Mouse (Mus musculus) lung, embryonic 14.5 days (tissue): ENCODE measurements around the gene Vmn1r3. TPM values are rescaled to one million over a fixed set of nuclear protein-coding genes. Genes with fewer than 3 reads are reported as not detected.
"Not testable (repeated sequence)": the region's sequence is repeated elsewhere in the genome, so short reads cannot be mapped to it uniquely, and the experiment has no call there.

Experiments used
- ATAC-seq: fragments of 200-750 bp; cut with Nextera tagmentation; 2 replicates; pipeline ENCODE4 v1.8.0; 2017; ENCODE audit warnings: mild to moderate bottlenecking, moderate TSS enrichment, moderate library complexity; ENCODE audit not compliant: insufficient read depth
- DNase-seq: peaks from one replicate; pipeline ENCODE4 v3.0.0-alpha.2; 2015
- H3K27ac ChIP-seq: fragments of 300-500 bp; sonication (generic); 2 replicates; pipeline ENCODE4 v1.5.1; 2014; ENCODE audit warnings: low read depth, mild to moderate bottlenecking, moderate library complexity
- H3K27me3 ChIP-seq: fragments of 300-500 bp; sonication (generic); 2 replicates; pipeline ENCODE4 v1.6.1; 2014; ENCODE audit warnings: low read length, control low read depth; ENCODE audit not compliant: insufficient read depth
- H3K36me3 ChIP-seq: fragments of 300-500 bp; sonication (generic); 2 replicates; pipeline ENCODE4 v1.6.1; 2014; ENCODE audit warnings: control low read depth; ENCODE audit not compliant: insufficient read depth
- H3K4me1 ChIP-seq: fragments of 300-500 bp; sonication (generic); 2 replicates; pipeline ENCODE4 v1.6.1; 2014; ENCODE audit warnings: antibody characterized with exemption, control low read depth; ENCODE audit not compliant: insufficient read depth
- H3K4me2 ChIP-seq: fragments of 300-500 bp; sonication (generic); 2 replicates; pipeline ENCODE4 v1.6.1; 2014; ENCODE audit warnings: mild to moderate bottlenecking
- H3K4me3 ChIP-seq: fragments of 300-500 bp; sonication (generic); 2 replicates; pipeline ENCODE4 v1.5.1; 2014; ENCODE audit warnings: low read depth, low read length
- H3K9ac ChIP-seq: fragments of 300-500 bp; sonication (generic); 2 replicates; pipeline ENCODE4 v1.6.1; 2014
- H3K9me3 ChIP-seq: fragments of 300-500 bp; sonication (generic); 2 replicates; pipeline ENCODE4 v1.6.1; 2016; ENCODE audit warnings: low read depth, low read length, control low read depth
- WGBS: fragments of 180-500 bp; shearing (Covaris S2); extraction: QIAGEN DNeasy Blood & Tissue Kit; methylation state at CpG from one replicate; pipeline ENCODE4 v1.1.7; 2014; 5-methylcytosine and 5-hydroxymethylcytosine counted together
- polyA plus RNA-seq: library from polyadenylated mRNA; unstranded; fragments of >200 nt; fragmentation: Nextera tagmentation; extraction: Ambion mirVana; gene quantifications from 2 replicates; pipeline ENCODE4 v1.2.1, GENCODE M21; 2014

Gene Vmn1r3
- polyA plus RNA-seq, 1 experiment from 2014 or later = not detected

DNA sequence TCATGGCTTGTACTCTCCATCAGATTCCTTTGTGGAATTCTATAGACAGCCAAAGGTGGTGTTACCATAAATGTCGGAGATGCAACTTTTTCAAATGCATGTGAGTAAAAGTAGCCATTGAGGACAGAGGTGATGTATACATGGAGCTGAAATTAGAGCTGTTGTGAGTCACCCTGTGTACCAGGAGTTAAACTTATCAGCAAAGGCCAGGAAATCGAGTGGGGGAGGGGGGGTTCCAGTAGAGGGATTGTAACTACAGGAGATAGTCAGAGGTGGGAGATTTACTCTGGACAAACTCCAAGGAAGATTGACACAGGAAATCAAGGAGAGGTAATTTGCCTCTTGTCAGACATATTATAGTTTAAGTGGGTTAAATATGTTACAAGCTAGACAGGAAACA is 31.2 kb upstream of the Vmn1r3 start:
- WGBS = 57% methylated on average over 2 of the region's 2 CpGs
- H3K9ac ChIP-seq, H3K4me3 ChIP-seq, H3K27me3 ChIP-seq, DNase-seq, H3K36me3 ChIP-seq, H3K9me3 ChIP-seq, H3K4me1 ChIP-seq, ATAC-seq, H3K4me2 ChIP-seq, H3K27ac ChIP-seq: not testable (repeated sequence)

DNA sequence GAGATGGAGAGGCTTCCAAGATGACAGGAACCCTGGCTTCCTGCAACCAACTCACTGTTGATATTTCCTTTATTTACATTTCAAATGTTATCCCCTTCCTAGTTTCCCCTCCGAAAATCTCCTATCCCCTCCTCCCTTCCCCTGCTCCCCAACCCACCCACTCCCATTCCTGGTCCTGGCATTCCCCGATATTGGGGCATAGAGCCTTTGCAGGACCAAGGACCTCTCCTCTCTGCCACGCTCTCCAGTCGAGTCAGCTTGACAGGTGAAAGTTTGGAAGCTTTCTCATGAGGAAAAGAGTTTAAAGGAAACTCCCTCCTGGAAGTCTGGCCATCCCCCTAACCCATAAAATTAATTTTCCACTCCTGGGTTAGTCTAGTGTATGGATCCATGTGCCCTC is 28.2 kb upstream of the Vmn1r3 start:
- not testable (repeated sequence) for H3K4me3 ChIP-seq, ATAC-seq

DNA sequence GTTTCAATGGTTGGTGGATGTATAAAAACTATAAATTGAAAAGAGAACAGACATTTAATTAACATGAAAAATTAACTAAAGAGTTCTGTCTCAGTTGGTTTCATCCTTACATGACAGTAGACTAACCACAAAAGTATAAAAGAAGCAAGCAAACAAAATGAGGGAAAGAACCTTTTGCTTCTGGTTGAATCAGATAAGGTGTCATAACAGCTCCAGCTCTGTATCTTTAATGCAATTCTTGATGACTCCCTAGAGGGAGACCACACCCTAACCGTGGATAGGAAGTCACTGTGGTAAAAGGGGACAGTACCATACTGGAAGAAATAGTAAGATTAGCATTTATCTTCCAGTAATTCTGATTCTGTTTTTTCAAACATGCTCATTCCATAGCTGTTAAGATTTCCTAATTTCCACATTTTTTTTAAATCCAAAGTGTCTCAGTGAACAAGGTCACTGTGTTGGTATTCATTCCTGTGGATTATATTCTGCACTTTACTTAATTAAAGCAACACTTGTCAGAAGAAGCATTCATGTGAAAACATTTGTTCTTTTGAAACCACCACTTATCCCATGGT is 24.6 kb upstream of the Vmn1r3 start:
- not testable (repeated sequence) for H3K27ac ChIP-seq, ATAC-seq, H3K4me1 ChIP-seq, H3K9ac ChIP-seq, H3K4me2 ChIP-seq, H3K36me3 ChIP-seq, DNase-seq, H3K4me3 ChIP-seq, H3K27me3 ChIP-seq, H3K9me3 ChIP-seq
- WGBS = 100% methylated on average over 1 of the region's 1 CpGs

More for the DNA sequence above, 28.2 kb upstream of the Vmn1r3 start:
- not testable (repeated sequence) for H3K4me2 ChIP-seq, H3K9me3 ChIP-seq, H3K4me1 ChIP-seq, H3K27ac ChIP-seq, H3K9ac ChIP-seq, H3K36me3 ChIP-seq, DNase-seq, H3K27me3 ChIP-seq
- 65% methylated on average over 4 of the region's 4 CpGs for WGBS

DNA sequence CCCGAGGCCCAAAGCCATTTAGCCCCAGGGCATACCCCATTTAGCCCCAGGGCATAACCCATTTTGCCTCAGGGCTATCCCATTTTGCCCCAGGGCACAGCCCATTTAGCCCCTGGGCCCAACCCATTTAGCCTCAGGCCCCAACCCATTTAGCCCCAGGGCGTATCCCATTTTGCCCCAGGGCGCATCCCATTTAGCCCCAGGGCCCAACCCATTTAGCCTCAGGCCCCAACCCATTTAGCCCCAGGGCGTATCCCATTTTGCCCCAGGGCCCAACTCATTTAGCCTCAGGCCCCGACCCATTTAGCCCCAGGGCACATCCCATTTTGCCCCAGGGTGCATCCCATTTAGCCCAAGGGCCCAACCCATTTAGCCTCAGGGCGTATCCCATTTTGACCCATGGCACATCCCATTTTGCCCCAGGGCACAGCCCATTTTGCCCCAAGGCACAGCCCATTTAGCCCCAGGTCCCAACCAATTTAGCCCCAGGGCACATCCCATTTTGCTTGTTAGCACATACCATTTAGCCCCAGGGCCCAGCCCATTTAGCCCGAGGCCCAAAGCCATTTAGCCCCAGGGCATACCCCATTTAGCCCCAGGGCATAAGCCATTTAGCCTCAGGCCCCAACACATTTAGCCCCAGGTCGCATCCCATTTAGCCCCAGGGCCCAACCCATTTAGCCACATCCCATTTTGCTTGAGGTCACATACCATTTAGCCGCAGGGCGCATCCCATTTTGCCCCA is 8.2 kb downstream of the Vmn1r3 start:
- not testable (repeated sequence) for DNase-seq, H3K9ac ChIP-seq, H3K4me2 ChIP-seq, H3K36me3 ChIP-seq, ATAC-seq, H3K27ac ChIP-seq, H3K4me3 ChIP-seq, H3K4me1 ChIP-seq, H3K27me3 ChIP-seq
- peaks cover 13% of the 10 kb centered on the region; the same call in 1 of the 2 replicates for H3K9me3 ChIP-seq
- WGBS = 87% methylated on average over 10 of the region's 10 CpGs

DNA sequence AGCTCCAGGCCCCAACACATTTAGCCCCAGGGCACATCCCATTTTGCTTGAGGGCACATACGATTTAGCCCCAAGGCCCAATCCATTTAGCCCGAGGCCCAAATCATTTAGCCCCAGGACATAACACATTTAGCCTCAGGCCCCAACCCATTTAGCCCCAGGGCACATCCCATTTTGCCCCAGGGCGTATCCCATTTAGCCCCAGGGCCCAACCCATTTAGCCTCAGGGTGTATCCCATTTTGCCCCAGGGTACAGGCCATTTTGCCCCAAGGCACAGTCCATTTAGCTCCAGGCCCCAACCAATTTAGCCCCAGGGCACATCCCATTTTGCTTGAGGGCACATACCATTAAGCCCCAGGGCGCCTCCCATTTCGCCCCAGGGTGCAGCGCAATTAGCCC is 9.0 kb downstream of the Vmn1r3 start:
- not testable (repeated sequence) for H3K4me1 ChIP-seq, H3K27me3 ChIP-seq, H3K9ac ChIP-seq, H3K27ac ChIP-seq, H3K4me3 ChIP-seq, ATAC-seq, DNase-seq, H3K4me2 ChIP-seq, H3K36me3 ChIP-seq
- peaks cover 13% of the 10 kb centered on the region; the same call in 1 of the 2 replicates for H3K9me3 ChIP-seq
- 92% methylated on average over 6 of the region's 6 CpGs for WGBS

DNA sequence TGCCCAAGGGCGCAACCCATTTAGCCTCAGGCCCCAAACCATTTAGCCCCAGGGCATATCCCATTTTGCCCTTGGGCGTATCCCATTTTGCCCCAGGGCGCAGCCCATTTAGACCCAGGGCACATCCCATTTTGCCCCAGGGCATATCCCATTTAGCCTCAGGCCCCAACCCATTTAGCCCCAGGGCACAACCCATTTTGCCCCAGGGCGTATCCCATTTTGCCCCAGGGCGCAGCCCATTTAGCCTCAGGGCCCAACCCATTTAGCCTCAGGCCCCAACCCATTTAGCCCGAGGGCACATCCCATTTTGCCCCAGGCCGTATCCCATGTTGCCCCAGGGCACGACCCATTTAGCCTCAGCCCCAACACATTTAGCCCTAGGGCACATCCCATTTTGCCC is 9.4 kb downstream of the Vmn1r3 start:
- H3K4me1 ChIP-seq, DNase-seq, H3K4me3 ChIP-seq, H3K27ac ChIP-seq, H3K36me3 ChIP-seq, ATAC-seq, H3K27me3 ChIP-seq, H3K9ac ChIP-seq, H3K4me2 ChIP-seq: not testable (repeated sequence)
- 92% methylated on average over 6 of the region's 8 CpGs for whole genome bisulfite sequencing
- peaks cover 13% of the 10 kb centered on the region; the same call in 1 of the 2 replicates for H3K9me3 ChIP-seq

DNA sequence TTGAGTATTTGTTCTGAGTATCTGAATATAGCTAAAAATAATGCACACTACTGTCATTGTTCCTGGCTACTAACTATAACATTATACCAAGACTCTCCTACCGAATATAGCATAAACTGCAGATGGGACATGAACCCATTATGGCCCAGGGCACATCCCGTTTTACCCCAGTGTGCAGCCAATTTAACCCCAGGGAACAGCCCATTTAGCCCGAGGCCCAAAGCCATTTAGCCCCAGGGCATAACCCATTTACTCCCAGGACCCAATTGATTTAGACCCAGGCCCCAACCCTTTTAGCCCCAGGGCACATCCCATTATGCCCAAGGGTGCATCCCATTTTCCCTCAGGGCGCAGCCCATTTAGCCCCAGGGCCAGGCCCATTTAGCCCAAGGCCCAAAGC is 10.6 kb downstream of the Vmn1r3 start:
- not testable (repeated sequence) for H3K27ac ChIP-seq, ATAC-seq, H3K9ac ChIP-seq, H3K4me3 ChIP-seq, H3K4me2 ChIP-seq, H3K4me1 ChIP-seq, H3K27me3 ChIP-seq, DNase-seq, H3K36me3 ChIP-seq
- peaks cover 13% of the 10 kb centered on the region; the same call in 1 of the 2 replicates for H3K9me3 ChIP-seq
- WGBS = 73% methylated on average over 4 of the region's 4 CpGs

DNA sequence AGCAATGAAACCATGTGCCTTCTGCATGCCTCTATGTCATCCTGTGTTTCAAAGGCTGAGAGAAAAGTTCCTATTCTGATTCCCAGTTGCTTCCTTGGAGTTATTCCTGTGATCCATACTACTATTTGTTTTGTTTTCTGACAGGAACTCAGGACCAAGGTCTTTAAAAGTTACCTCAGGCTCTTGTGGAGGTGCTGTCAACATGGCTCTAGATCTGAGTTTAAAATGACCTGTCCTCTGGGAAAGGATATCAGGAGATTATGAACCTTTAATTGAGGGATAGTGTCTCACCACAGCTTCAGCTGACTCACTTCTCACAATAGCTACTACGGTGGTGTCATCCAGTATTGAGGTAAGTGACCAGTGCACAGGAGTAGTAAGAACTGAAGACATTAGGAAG is 18.1 kb downstream of the Vmn1r3 start, which contains the start of gene Vmn1r2:
Vmn1r2 (plus strand) TSS at position 301 of the 400 bp plus-strand sequence.
- not testable (repeated sequence) for H3K4me2 ChIP-seq, H3K4me1 ChIP-seq, H3K9ac ChIP-seq, H3K27me3 ChIP-seq, H3K36me3 ChIP-seq, DNase-seq, H3K4me3 ChIP-seq, ATAC-seq, H3K27ac ChIP-seq, H3K9me3 ChIP-seq
- no CpG with 5 or more reads among the region's 1 CpGs for WGBS
